Mouse (Mus musculus): ENCODE results near the gene Znhit1.

Gene Znhit1

GRCm38 (mm10) chr5:136987934-136988271, at the start of gene Znhit1:
Znhit1 (minus strand) TSS chr5:136988021.
- DNase-seq: no peak

- no peak for DNase-seq
These were observed 48.4 kb upstream of the Znhit1 start for GRCm38 (mm10) chr5:137036211-137036610.

- DNase-seq: peak; percentile 95
These were observed 44.8 kb upstream of the Znhit1 start for GRCm38 (mm10) chr5:137032641-137033074.

GRCm38 (mm10) chr5:137032033-137032421, 44.2 kb upstream of the Znhit1 start:
- DNase-seq: no peak

- DNase-seq: peak; percentile 13
These were observed 43.5 kb upstream of the Znhit1 start for GRCm38 (mm10) chr5:137031076-137032032.

- DNase-seq: no peak
These were observed 42.6 kb upstream of the Znhit1 start for GRCm38 (mm10) chr5:137030416-137030810.

GRCm38 (mm10) chr5:137029643-137030415, 42.0 kb upstream of the Znhit1 start:
- peak; percentile 97 for DNase-seq

- no peak for DNase-seq
These were observed 41.4 kb upstream of the Znhit1 start for GRCm38 (mm10) chr5:137029273-137029585.

- DNase-seq: no peak
These were observed 40.9 kb upstream of the Znhit1 start for GRCm38 (mm10) chr5:137028561-137029272.

- no peak for DNase-seq
These were observed 38.3 kb upstream of the Znhit1 start, which contains the start of gene Vgf for GRCm38 (mm10) chr5:137026092-137026491. Vgf (plus strand) TSS chr5:137026392.

- DNase-seq: peak; percentile 80
These were observed 37.3 kb upstream of the Znhit1 start for GRCm38 (mm10) chr5:137025132-137025531.

- no peak for DNase-seq
These were observed 36.5 kb upstream of the Znhit1 start for GRCm38 (mm10) chr5:137024318-137024717.

- no peak for DNase-seq
These were observed 28.1 kb upstream of the Znhit1 start for GRCm38 (mm10) chr5:137015913-137016312.

GRCm38 (mm10) chr5:137012401-137012950, 24.7 kb upstream of the Znhit1 start:
- DNase-seq: no peak

GRCm38 (mm10) chr5:137009988-137010387, 22.2 kb upstream of the Znhit1 start:
- peak; percentile 61 for DNase-seq

GRCm38 (mm10) chr5:137007276-137007675, 19.5 kb upstream of the Znhit1 start:
- DNase-seq: no peak

- no peak for DNase-seq
These were observed 12.8 kb upstream of the Znhit1 start for GRCm38 (mm10) chr5:137000612-137001011.

GRCm38 (mm10) chr5:136999449-136999848, 11.6 kb upstream of the Znhit1 start:
- no peak for DNase-seq

- no peak for DNase-seq
These were observed 2.0 kb upstream of the Znhit1 start for GRCm38 (mm10) chr5:136989801-136990200.

GRCm38 (mm10) chr5:136988420-136988819, 599 bp upstream of the Znhit1 start:
- peak; percentile 55 for DNase-seq

GRCm38 (mm10) chr5:136987138-136987933, 485 bp downstream of the Znhit1 start:
- DNase-seq: peak; percentile 84

GRCm38 (mm10) chr5:136986695-136987137, 1.1 kb downstream of the Znhit1 start, which contains the start of gene Plod3:
Plod3 (plus strand) TSS chr5:136987019.
- DNase-seq: peak; percentile 99
